Mouse (Mus musculus) liver, embryonic 11.5 days (tissue): ENCODE data around the gene C1qtnf6. TPM values are rescaled to one million over a fixed set of nuclear protein-coding genes. Genes with fewer than 3 reads are reported as not detected.

Source experiments
- ATAC-seq: fragments of 200-750 bp; cut with Nextera tagmentation; replicated peaks from 2 replicates; pipeline ENCODE4 v1.8.0; 2017; ENCODE audit warnings: moderate number of reproducible peaks, mild to moderate bottlenecking, moderate TSS enrichment, moderate library complexity; ENCODE audit not compliant: low FRiP score
- DNase-seq: peaks from one replicate; pipeline ENCODE4 v3.0.0-alpha.2; 2017; ENCODE audit warnings: low spot score
- H3K27ac ChIP-seq: fragments of 300-500 bp; sonication (generic); 2 replicates; pipeline ENCODE4 v1.5.1; 2014; ENCODE audit warnings: mild to moderate bottlenecking, low read depth, low read length, control low read depth
- H3K27me3 ChIP-seq: fragments of 300-500 bp; sonication (generic); replicated peaks from 2 replicates; pipeline ENCODE4 v1.6.1; 2014; ENCODE audit warnings: low read length, mixed read lengths; ENCODE audit not compliant: control insufficient read depth, insufficient read depth
- H3K36me3 ChIP-seq: fragments of 300-500 bp; sonication (generic); 2 replicates; pipeline ENCODE4 v1.6.1; 2014; ENCODE audit warnings: mild to moderate bottlenecking, low read length, moderate library complexity, mixed read lengths; ENCODE audit not compliant: control insufficient read depth, insufficient read depth
- H3K4me1 ChIP-seq: fragments of 300-500 bp; sonication (generic); replicated peaks from 2 replicates; pipeline ENCODE4 v1.6.1; 2014; ENCODE audit warnings: low read length, mixed read lengths; ENCODE audit not compliant: control insufficient read depth, insufficient read depth
- H3K4me2 ChIP-seq: fragments of 300-500 bp; sonication (generic); 2 replicates; pipeline ENCODE4 v1.6.1; 2014; ENCODE audit warnings: mild to moderate bottlenecking, control low read depth, moderate library complexity
- H3K4me3 ChIP-seq: fragments of 300-500 bp; sonication (generic); 2 replicates; pipeline ENCODE4 v1.5.1; 2014; ENCODE audit warnings: low read depth, low read length, control low read depth
- H3K9ac ChIP-seq: fragments of 300-500 bp; sonication (generic); 2 replicates; pipeline ENCODE4 v1.6.1; 2014; ENCODE audit warnings: low read depth, low read length, control low read depth
- H3K9me3 ChIP-seq: fragments of 300-500 bp; sonication (generic); 2 replicates; pipeline ENCODE4 v1.6.1; 2016; ENCODE audit warnings: low read length, inconsistent platforms, mixed read lengths; ENCODE audit not compliant: control insufficient read depth
- WGBS: fragments of 180-500 bp; shearing (Covaris S2); extraction: QIAGEN DNeasy Blood & Tissue Kit; methylation state at CpG from one replicate; pipeline ENCODE4 v1.1.7; 2014; 5-methylcytosine and 5-hydroxymethylcytosine counted together
- polyA plus RNA-seq: library from polyadenylated mRNA; unstranded; fragments of >200 nt; fragmentation: Nextera tagmentation; extraction: Ambion mirVana; gene quantifications from 2 replicates; pipeline ENCODE4 v1.2.1, GENCODE M21; 2014

Gene C1qtnf6
- polyA plus RNA-seq: 11.4 and 14.0 TPM in 2 replicates

DNA sequence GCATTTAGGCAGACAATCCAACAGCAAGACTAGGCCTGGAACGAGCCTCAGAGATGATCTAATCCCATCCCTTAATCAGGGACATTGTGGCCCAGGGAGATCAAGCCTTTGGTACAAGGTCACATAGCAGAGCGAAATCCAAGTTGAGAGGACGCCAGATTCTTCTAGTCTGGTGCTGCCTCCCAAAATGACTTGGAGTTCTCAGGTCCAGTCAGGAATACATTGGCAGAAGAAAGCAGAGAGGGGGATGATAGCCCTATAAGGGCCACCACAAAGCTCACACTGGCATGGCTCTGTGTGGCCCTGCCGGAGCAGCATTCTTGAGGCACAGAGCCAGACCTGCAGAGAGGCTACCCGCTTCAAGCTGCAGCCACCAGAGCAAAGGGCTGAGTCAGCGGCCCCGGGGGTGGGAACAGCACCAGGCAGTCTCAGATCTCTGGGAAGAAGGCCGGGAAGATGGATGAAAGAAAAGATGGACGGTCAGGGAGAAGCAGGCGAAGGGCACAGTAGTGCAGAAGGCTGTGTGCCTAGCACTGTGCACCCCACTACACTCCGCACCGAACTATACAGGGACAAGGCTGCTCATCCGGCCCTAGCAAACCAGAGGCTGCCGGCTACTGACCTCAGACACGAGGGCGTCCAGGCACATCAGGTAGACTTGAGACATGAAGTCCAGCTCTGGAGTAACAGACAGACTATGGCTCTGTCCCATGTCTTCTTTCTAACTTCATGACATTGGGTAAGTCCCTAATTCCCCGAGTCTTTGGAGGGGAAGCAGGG, at the start of gene C1qtnf6:
TSS of gene C1qtnf6 (minus strand) at position 746 of the 780 bp plus-strand sequence.
- Histone ChIP-seq H3K4me1 (peaks cover 24% of the 10 kb centered on the region), H3K9me3 (no peaks in the 10 kb centered on the region), H3K36me3 (no peaks in the 10 kb centered on the region), H3K9ac (peak within 1 kb of the TSS; percentile 35; the same call in 1 of the 2 replicates), H3K27ac (peak within 1 kb of the TSS; percentile 40; the same call in 1 of the 2 replicates), H3K4me2 (peak within 1 kb of the TSS; percentile 53), H3K27me3 (0 out of 2 replicates have a peak, but pooled peaks cover 2% of the 10 kb centered on the region), H3K4me3 (peak within 1 kb of the TSS; percentile 27)
- ATAC-seq (no peak), DNase-seq (no peak)
- WGBS: 64% methylated on average over 17 of the region's 17 CpGs

DNA sequence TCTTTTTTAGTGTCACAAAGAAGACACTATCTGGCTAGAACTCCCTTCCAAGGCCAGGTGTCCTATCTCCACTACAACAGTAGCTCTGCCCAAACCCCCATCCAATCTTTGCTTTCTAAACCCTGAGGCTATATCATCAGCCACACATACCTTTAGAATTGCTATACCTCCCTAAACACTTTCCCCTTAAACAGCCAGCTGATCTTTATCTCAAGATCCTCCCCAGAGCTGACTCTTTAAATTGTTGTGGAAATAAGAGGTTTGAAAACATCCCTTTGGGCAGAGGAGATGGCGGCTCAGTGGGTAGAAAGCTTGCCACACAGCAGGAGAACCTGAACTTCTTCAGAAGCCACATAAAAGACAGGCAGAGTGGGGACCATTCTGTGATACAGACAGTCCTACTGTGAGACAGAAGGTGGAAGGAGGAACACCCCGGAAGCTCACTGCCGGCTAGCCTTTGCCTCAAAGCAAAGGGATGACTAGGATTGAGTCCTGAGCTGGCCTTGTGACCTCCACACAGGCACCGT, 45.1 kb upstream of the C1qtnf6 start:
- no peak for ATAC-seq
- H3K27me3 ChIP-seq: no peaks in the 10 kb centered on the region
- no peak overlapping the region for H3K9ac ChIP-seq
- peaks cover 30% of the 10 kb centered on the region for H3K4me1 ChIP-seq
- WGBS: 64% methylated on average over 4 of the region's 4 CpGs
- H3K4me2 ChIP-seq: no peak overlapping the region
- DNase-seq: no peak
- H3K9me3 ChIP-seq: no peaks in the 10 kb centered on the region
- no peak overlapping the region for H3K4me3 ChIP-seq
- H3K27ac ChIP-seq: no peak overlapping the region
- no peaks in the 10 kb centered on the region for H3K36me3 ChIP-seq

DNA sequence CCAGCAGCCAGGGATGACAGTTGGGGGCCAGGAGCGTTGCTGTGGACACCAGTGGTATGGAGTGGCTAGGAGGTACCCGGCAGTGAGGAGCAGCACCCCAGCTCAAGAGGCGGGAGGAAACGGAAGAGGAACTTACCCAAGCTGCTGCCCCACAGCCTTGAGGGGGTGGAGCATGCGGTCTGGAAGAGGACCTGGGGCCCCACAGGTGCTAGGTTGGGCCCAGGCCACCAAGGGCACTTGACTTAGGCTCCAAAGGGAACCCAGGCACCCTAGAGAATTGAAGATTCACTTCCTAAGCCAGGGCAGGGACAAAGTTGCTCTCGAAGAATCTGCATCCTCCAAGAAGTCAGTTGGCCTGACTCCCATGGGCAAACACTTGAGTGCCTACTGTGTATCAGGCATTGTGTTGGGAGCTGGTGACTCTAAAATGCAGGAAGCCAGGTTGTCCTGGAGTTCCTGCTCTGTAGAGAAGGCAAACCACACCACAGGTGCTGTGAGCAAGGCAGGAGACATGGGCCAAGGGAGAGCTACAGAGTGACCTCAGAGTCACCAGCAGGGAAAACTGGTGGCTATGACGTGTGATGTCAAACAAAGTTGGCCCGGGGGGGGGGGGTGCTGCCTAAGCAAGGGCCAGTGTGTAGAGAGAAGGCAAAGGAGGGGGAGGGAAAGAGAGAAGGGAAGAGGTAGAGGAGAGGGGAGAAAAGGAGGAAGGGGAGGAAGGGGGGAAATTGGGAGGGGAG, 41.6 kb upstream of the C1qtnf6 start, which contains the start of gene Rac2:
TSS of gene Rac2 (minus strand) at position 126 of the 740 bp plus-strand sequence.
- ATAC-seq (peak; percentile 53), DNase-seq (no peak)
- no peaks in the 10 kb centered on the region for H3K9me3 ChIP-seq
- H3K4me2 ChIP-seq: peak within 1 kb of the TSS; percentile 73
- H3K27me3 ChIP-seq: no peaks in the 10 kb centered on the region
- peak within 1 kb of the TSS; percentile 57 for H3K4me3 ChIP-seq
- peak within 1 kb of the TSS; percentile 74 for H3K9ac ChIP-seq
- H3K27ac ChIP-seq: peak within 1 kb of the TSS; percentile 98
- H3K4me1 ChIP-seq: peaks cover 27% of the 10 kb centered on the region
- 42% methylated on average over 8 of the region's 8 CpGs for WGBS
- H3K36me3 ChIP-seq: no peaks in the 10 kb centered on the region

DNA sequence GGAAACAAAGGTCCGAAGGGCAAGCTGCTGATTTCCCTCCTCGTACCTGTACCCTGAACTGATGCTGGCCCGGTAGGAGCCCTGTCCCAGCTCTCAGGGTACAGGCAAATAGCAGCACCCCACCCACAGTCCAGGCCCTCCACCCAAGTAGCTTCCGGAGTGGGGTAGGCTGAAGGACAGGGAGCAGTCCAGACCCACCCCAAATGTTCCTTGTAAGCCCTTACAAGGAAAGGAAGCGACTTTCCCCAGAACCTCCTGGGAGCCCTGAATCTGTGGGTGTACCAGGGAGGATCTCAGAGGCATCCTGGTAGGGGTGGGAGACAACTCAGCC, 41.0 kb upstream of the C1qtnf6 start:
- Histone ChIP-seq H3K36me3 (no peaks in the 10 kb centered on the region), H3K27ac (peak overlapping the region; percentile 98), H3K27me3 (no peaks in the 10 kb centered on the region), H3K4me3 (peak overlapping the region; percentile 57), H3K9ac (peak overlapping the region; percentile 74), H3K4me2 (peak overlapping the region; percentile 73), H3K9me3 (no peaks in the 10 kb centered on the region), H3K4me1 (peaks cover 29% of the 10 kb centered on the region)
- peak; percentile 52 for ATAC-seq
- 41% methylated on average over 5 of the region's 5 CpGs for WGBS
- no peak for DNase-seq

DNA sequence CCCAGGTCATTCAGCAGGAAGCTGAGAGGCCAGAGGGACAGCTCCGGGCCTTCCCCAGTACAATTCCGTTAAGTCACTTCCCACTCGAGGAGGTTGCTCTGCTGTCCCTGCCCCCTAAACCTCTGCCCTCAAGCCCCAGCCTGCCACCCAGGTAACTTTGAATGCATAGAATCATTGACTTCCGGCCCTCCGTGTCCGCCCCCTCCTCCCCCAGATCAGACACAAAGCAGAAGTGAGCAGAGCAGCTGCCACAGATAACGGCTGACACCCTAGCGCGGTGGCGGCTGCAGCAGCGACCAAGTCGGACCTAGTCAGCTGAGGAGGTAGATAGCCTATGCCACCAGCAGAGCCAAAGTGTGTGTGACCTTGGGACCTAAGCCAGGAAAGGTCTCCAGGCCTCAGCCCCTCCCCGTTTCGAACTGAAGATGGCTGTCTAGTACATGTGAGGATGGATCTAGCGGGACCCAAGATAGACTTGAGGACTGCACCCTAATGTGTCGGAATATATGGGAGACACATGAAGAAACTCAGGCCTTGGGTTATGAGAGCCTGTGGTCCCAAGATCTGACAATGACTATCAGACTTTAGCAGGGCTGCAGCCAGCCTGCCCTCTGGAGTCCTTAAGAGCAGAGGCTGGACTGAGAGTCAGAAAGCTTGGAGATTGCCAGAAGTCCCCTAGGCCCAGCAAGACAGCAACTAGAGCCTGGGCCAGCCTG, 40.5 kb upstream of the C1qtnf6 start:
- ATAC-seq (peak; percentile 94), DNase-seq (peak; percentile 77)
- Histone ChIP-seq H3K36me3 (no peaks in the 10 kb centered on the region), H3K9ac (peak overlapping the region; percentile 74), H3K27ac (peak overlapping the region; percentile 98), H3K4me3 (peak overlapping the region; percentile 57), H3K4me1 (peaks cover 29% of the 10 kb centered on the region), H3K9me3 (no peaks in the 10 kb centered on the region), H3K4me2 (peak overlapping the region; percentile 73), H3K27me3 (no peaks in the 10 kb centered on the region)
- 18% methylated on average over 16 of the region's 16 CpGs for WGBS

DNA sequence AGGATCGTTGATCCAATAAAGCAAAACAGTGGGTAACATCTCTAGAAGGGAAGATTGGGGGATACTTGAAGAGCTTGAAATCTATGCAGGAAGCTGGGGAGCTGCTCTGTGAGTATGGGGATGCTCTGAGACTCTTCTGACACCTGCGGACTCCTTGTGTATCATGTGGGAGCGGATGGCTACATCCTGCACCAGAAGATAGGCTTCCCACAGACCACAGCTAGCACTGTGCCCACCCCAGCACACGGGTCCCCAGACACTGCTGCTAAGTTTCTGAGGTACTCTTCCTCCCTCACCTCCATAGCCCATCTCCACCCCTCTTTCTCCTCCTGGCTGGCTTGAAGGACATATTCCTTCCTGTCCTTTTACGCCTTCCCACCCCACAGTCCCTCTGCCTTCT, 39.0 kb upstream of the C1qtnf6 start:
- Histone ChIP-seq H3K4me2 (no peak overlapping the region), H3K36me3 (no peaks in the 10 kb centered on the region; the same call in 1 of the 2 replicates), H3K4me3 (no peak overlapping the region), H3K27ac (no peak overlapping the region), H3K9ac (no peak overlapping the region), H3K9me3 (no peaks in the 10 kb centered on the region), H3K27me3 (no peaks in the 10 kb centered on the region), H3K4me1 (peaks cover 37% of the 10 kb centered on the region)
- ATAC-seq (no peak), DNase-seq (no peak)
- 86% methylated on average over 5 of the region's 5 CpGs for WGBS

DNA sequence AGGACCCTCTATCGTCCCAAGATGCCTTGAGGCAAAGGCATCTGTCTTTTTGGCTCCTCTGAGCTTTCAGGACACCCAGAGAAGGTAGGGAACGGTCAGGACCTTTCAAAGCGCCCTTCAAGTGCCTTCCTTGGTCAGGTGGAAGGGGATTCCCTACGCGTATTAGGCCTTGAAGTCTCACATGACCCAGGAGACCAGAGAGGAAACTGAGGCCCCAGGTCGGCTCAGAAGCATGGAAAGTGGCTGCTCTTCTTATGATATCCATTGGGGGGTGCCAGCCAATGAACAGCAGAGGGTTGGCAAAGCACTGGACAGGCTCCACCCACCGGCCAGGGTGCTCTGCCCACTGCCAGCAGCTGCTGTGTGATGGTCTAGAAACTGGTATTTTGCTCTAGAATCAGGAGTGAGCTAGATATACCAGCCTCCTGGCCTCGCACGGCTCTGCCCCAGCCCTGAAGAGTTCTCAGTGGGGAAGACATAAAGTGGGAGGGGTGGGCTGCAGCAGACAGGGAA, 36.4 kb upstream of the C1qtnf6 start:
- 74% methylated on average over 9 of the region's 9 CpGs for WGBS
- Histone ChIP-seq H3K9ac (no peak overlapping the region), H3K4me3 (no peak overlapping the region), H3K27me3 (no peaks in the 10 kb centered on the region), H3K4me1 (peaks cover 50% of the 10 kb centered on the region), H3K27ac (0 out of 2 replicates have a peak overlapping the region, but pooled peaks have one; percentile 11), H3K9me3 (no peaks in the 10 kb centered on the region), H3K4me2 (no peak overlapping the region), H3K36me3 (no peaks in the 10 kb centered on the region; the same call in 1 of the 2 replicates)
- ATAC-seq (no peak), DNase-seq (peak; percentile 29)
